Mouse (Mus musculus): ENCODE data around the gene Map2. TPM values are rescaled to one million over a fixed set of nuclear protein-coding genes. Genes with fewer than 3 reads are reported as not detected.

Map2 gene
- polyA plus RNA-seq, 1 experiment from 2014 or later: 3.5 TPM

GRCm38 (mm10) chr1:66221497-66221896 is 46.4 kb downstream of the Map2 start:
- no peaks in the 10 kb centered on the region for H3K27me3 ChIP-seq (ENCODE audit: insufficient read depth, low read length)
- H3K4me2 ChIP-seq (ENCODE audit: low read length): no peak overlapping the region
- no peak overlapping the region for H3K27ac ChIP-seq
- ATAC-seq (replicated peaks; ENCODE audit: low FRiP score, low read depth) (no peak), DNase-seq (ENCODE audit: low spot score) (no peak)
- H3K4me1 ChIP-seq (replicated peaks; ENCODE audit: insufficient read depth, low read length): no peaks in the 10 kb centered on the region
- no peaks in the 10 kb centered on the region for H3K9me3 ChIP-seq (replicated peaks; ENCODE audit: low read length)
- no peak for TF ChIP-seq CTCF (IDR thresholded peaks at IDR 0.05; ENCODE audit: low read depth)
- H3K4me3 ChIP-seq (replicated peaks; ENCODE audit: low read depth, low read length): no peak overlapping the region
- WGBS: 38% methylated on average over 4 of the region's 4 CpGs
- H3K36me3 ChIP-seq (ENCODE audit: insufficient read depth, low read length): no peaks in the 10 kb centered on the region
- no peak overlapping the region for H3K9ac ChIP-seq (ENCODE audit: low read depth, low read length)

DNA sequence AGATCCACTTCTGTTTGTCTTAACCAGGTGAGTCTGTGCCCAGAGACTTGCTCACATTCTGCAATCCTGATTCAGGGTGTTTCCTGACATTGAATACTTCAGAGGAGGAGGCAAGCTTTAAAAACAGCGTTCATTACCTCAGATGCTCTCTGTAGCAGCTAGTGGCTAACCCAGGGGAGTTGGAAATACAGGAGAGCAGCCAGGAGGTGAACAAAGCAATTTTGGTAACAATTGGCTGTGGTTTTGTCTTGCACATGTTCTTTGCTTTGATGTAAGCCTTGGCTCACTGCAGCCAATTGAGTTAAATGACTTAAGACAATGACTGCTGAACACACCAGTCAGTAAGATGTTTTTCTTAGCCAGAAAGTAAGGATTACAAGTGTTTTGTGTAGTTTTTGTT is 48.3 kb downstream of the Map2 start:
- no peak for DNase-seq (ENCODE audit: low spot score)
- Histone ChIP-seq H3K36me3 (ENCODE audit: insufficient read depth, low read length) (no peaks in the 10 kb centered on the region), H3K4me3 (replicated peaks; ENCODE audit: low read depth, low read length) (no peak overlapping the region), H3K9ac (ENCODE audit: low read depth, low read length) (no peak overlapping the region), H3K4me2 (ENCODE audit: low read length) (no peak overlapping the region), H3K4me1 (replicated peaks; ENCODE audit: insufficient read depth, low read length) (no peaks in the 10 kb centered on the region), H3K27ac (no peak overlapping the region), H3K9me3 (replicated peaks; ENCODE audit: low read length) (no peaks in the 10 kb centered on the region), H3K27me3 (ENCODE audit: insufficient read depth, low read length) (no peaks in the 10 kb centered on the region)
- TF ChIP-seq CTCF (IDR thresholded peaks at IDR 0.05; ENCODE audit: low read depth): no peak
- WGBS: 11% methylated on average over 1 of the region's 1 CpGs
- ATAC-seq (replicated peaks; ENCODE audit: low FRiP score, low read depth): no peak

GRCm38 (mm10) chr1:66226372-66227368 is 51.6 kb downstream of the Map2 start:
- DNase-seq (ENCODE audit: low spot score): peak; percentile 55
- H3K4me2 ChIP-seq (ENCODE audit: low read length): no peak overlapping the region
- no peaks in the 10 kb centered on the region for H3K4me1 ChIP-seq (replicated peaks; ENCODE audit: insufficient read depth, low read length)
- no peak for TF ChIP-seq CTCF (IDR thresholded peaks at IDR 0.05; ENCODE audit: low read depth)
- H3K9ac ChIP-seq (ENCODE audit: low read depth, low read length): no peak overlapping the region
- H3K36me3 ChIP-seq (ENCODE audit: insufficient read depth, low read length): no peaks in the 10 kb centered on the region
- H3K27ac ChIP-seq: no peak overlapping the region
- no peak for ATAC-seq (replicated peaks; ENCODE audit: low FRiP score, low read depth)
- H3K9me3 ChIP-seq (replicated peaks; ENCODE audit: low read length): no peaks in the 10 kb centered on the region
- 43% methylated on average over 7 of the region's 7 CpGs for WGBS
- no peak overlapping the region for H3K4me3 ChIP-seq (replicated peaks; ENCODE audit: low read depth, low read length)
- no peaks in the 10 kb centered on the region for H3K27me3 ChIP-seq (ENCODE audit: insufficient read depth, low read length)

DNA sequence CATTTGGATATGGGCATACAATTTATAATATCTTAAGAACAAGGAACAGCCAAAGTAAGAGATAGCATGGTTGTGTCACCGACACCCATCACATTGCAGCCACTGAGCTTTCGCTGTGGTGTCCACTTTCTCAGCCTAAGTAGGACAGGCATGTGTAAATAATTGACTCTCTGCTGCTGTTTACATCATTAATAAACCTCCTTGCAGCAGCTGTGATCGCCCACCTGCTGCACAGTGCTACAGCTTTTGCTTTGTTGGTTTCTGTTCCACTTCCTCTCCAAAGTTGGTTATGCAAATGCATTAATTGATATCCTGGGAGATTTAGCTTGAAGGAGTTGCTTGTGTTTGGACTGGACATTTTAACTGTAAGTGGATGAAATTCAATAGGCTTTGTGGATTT is 53.1 kb downstream of the Map2 start:
- Histone ChIP-seq H3K27ac (no peak overlapping the region), H3K36me3 (ENCODE audit: insufficient read depth, low read length) (no peaks in the 10 kb centered on the region), H3K9ac (ENCODE audit: low read depth, low read length) (no peak overlapping the region), H3K27me3 (ENCODE audit: insufficient read depth, low read length) (no peaks in the 10 kb centered on the region), H3K4me2 (ENCODE audit: low read length) (no peak overlapping the region), H3K9me3 (replicated peaks; ENCODE audit: low read length) (no peaks in the 10 kb centered on the region), H3K4me1 (replicated peaks; ENCODE audit: insufficient read depth, low read length) (no peaks in the 10 kb centered on the region), H3K4me3 (replicated peaks; ENCODE audit: low read depth, low read length) (no peak overlapping the region)
- no peak for TF ChIP-seq CTCF (IDR thresholded peaks at IDR 0.05; ENCODE audit: low read depth)
- WGBS: 64% methylated on average over 3 of the region's 3 CpGs
- DNase-seq (ENCODE audit: low spot score) (no peak), ATAC-seq (replicated peaks; ENCODE audit: low FRiP score, low read depth) (0 out of 2 replicates have a peak, but pooled peaks have one; percentile 54)

GRCm38 (mm10) chr1:66230345-66230744 is 55.3 kb downstream of the Map2 start:
- WGBS: 92% methylated on average over 3 of the region's 3 CpGs
- DNase-seq (ENCODE audit: low spot score): no peak
- H3K4me3 ChIP-seq (replicated peaks; ENCODE audit: low read depth, low read length): no peak overlapping the region
- TF ChIP-seq CTCF (IDR thresholded peaks at IDR 0.05; ENCODE audit: low read depth): no peak
- no peak overlapping the region for H3K9ac ChIP-seq (ENCODE audit: low read depth, low read length)
- no peak overlapping the region for H3K4me2 ChIP-seq (ENCODE audit: low read length)
- H3K27me3 ChIP-seq (ENCODE audit: insufficient read depth, low read length): no peaks in the 10 kb centered on the region
- H3K4me1 ChIP-seq (replicated peaks; ENCODE audit: insufficient read depth, low read length): no peaks in the 10 kb centered on the region
- no peak for ATAC-seq (replicated peaks; ENCODE audit: low FRiP score, low read depth)
- H3K27ac ChIP-seq: no peak overlapping the region
- H3K9me3 ChIP-seq (replicated peaks; ENCODE audit: low read length): no peaks in the 10 kb centered on the region
- H3K36me3 ChIP-seq (ENCODE audit: insufficient read depth, low read length): no peaks in the 10 kb centered on the region

GRCm38 (mm10) chr1:66231963-66232362 is 56.9 kb downstream of the Map2 start:
- no peak overlapping the region for H3K9ac ChIP-seq (ENCODE audit: low read depth, low read length)
- H3K4me1 ChIP-seq (replicated peaks; ENCODE audit: insufficient read depth, low read length): no peaks in the 10 kb centered on the region
- H3K27ac ChIP-seq: no peak overlapping the region
- no peak overlapping the region for H3K4me3 ChIP-seq (replicated peaks; ENCODE audit: low read depth, low read length)
- DNase-seq (ENCODE audit: low spot score): no peak
- no peaks in the 10 kb centered on the region for H3K27me3 ChIP-seq (ENCODE audit: insufficient read depth, low read length)
- no peak for TF ChIP-seq CTCF (IDR thresholded peaks at IDR 0.05; ENCODE audit: low read depth)
- no peak for ATAC-seq (replicated peaks; ENCODE audit: low FRiP score, low read depth)
- no peaks in the 10 kb centered on the region for H3K36me3 ChIP-seq (ENCODE audit: insufficient read depth, low read length)
- H3K4me2 ChIP-seq (ENCODE audit: low read length): no peak overlapping the region
- 88% methylated on average over 4 of the region's 4 CpGs for WGBS
- no peaks in the 10 kb centered on the region for H3K9me3 ChIP-seq (replicated peaks; ENCODE audit: low read length)
